Mouse (Mus musculus): ENCODE results near the gene Foxn2. TPM values are rescaled to one million over a fixed set of nuclear protein-coding genes. Genes with fewer than 3 reads are reported as not detected.
A peak's percentile ranks its signal among the peaks of the same experiment; 100 is the strongest.

The Foxn2 gene
- polyA plus RNA-seq, 3 experiments from 2014 or later = 36.0 to 43.5 (median 43.0) TPM

GRCm38 (mm10) chr17:88494121-88494771 is 53.7 kb downstream of the Foxn2 start:
- ATAC-seq = no peak

GRCm38 (mm10) chr17:88494772-88495132 is 54.2 kb downstream of the Foxn2 start:
- no peak for ATAC-seq

- ATAC-seq = no peak
Measured at GRCm38 (mm10) chr17:88498090-88498682, 57.7 kb downstream of the Foxn2 start.

GRCm38 (mm10) chr17:88504056-88504455 is 63.5 kb downstream of the Foxn2 start:
- no peak for ATAC-seq

- no peak for ATAC-seq
Measured at GRCm38 (mm10) chr17:88505275-88505723, 64.8 kb downstream of the Foxn2 start.

GRCm38 (mm10) chr17:88505941-88506340 is 65.4 kb downstream of the Foxn2 start:
- ATAC-seq = no peak

- no peak for ATAC-seq
Measured at GRCm38 (mm10) chr17:88507376-88507775, 66.9 kb downstream of the Foxn2 start.

- no peak for ATAC-seq
Measured at GRCm38 (mm10) chr17:88508846-88509508, 68.5 kb downstream of the Foxn2 start.

- no peak for ATAC-seq
Measured at GRCm38 (mm10) chr17:88509999-88510398, 69.5 kb downstream of the Foxn2 start.

GRCm38 (mm10) chr17:88511095-88511551 is 70.6 kb downstream of the Foxn2 start:
- peak; percentile 95 for ATAC-seq

- no peak for ATAC-seq
Measured at GRCm38 (mm10) chr17:88516477-88516876, 76.0 kb downstream of the Foxn2 start.

- no peak for ATAC-seq
Measured at GRCm38 (mm10) chr17:88527781-88528180, 87.3 kb downstream of the Foxn2 start.

- ATAC-seq = peak; percentile 88
Measured at GRCm38 (mm10) chr17:88529519-88530235, 89.2 kb downstream of the Foxn2 start, which contains the start of gene Ppp1r21. Gene Ppp1r21 (plus strand): TSS chr17:88530118.

- peak; percentile 32 for ATAC-seq
Measured at GRCm38 (mm10) chr17:88530236-88530619, 89.7 kb downstream of the Foxn2 start.

- no peak for ATAC-seq
Measured at GRCm38 (mm10) chr17:88530667-88531066, 90.2 kb downstream of the Foxn2 start.

- no peak for ATAC-seq
Measured at GRCm38 (mm10) chr17:88531176-88531575, 90.7 kb downstream of the Foxn2 start.

- no peak for ATAC-seq
Measured at GRCm38 (mm10) chr17:88537842-88538430, 97.4 kb downstream of the Foxn2 start.

Other genes with a start within 250 kb of the Foxn2 start
- gene Ppp1r21, start 89.4 kb downstream of the Foxn2 start, polyA plus RNA-seq (2017; shearing (Covaris generic)) = 10 to 100 TPM; 16.8 to 31.9 (median 28.2) TPM
- 1 to 10 TPM; 1.1 to 2.5 (median 2.1) TPM for gene Ston1, start 157.0 kb downstream of the Foxn2 start, polyA plus RNA-seq (2017; shearing (Covaris generic))
- under 1 TPM in 1 of 3 experiments, not detected in 2; 0.24 TPM for gene Gtf2a1l, start 227.9 kb downstream of the Foxn2 start, polyA plus RNA-seq (2017; shearing (Covaris generic))